Mouse (Mus musculus): ENCODE data around the gene Slc6a20a. TPM values are rescaled to one million over a fixed set of nuclear protein-coding genes. Genes with fewer than 3 reads are reported as not detected.

The Slc6a20a gene
- total RNA-seq, 1 experiment from 2014 or later = not detected

Other genes starting within 250 kb of the Slc6a20a start
- 87.1 and 88.6 TPM in 2 replicates for gene Limd1, start 200.2 kb downstream of the Slc6a20a start, total RNA-seq (2017)
- gene Sacm1l, start 149.1 kb downstream of the Slc6a20a start, total RNA-seq (2017) = 39.3 and 41.1 TPM in 2 replicates
- 0.35 and 0.49 TPM in 2 replicates for gene Slc6a20b, start 46.3 kb downstream of the Slc6a20a start, total RNA-seq (2017)
- 4.3 and 5.6 TPM in 2 replicates for gene Ccr9, start 446 bp downstream of the Slc6a20a start, total RNA-seq (2017)
- 16.8 and 18.5 TPM in 2 replicates for gene Lztfl1, start 38.8 kb upstream of the Slc6a20a start, total RNA-seq (2017)
- 5.1 and 6.0 TPM in 2 replicates for gene Cxcr6, start 127.6 kb upstream of the Slc6a20a start, total RNA-seq (2017)
- gene Fyco1, start 173.0 kb upstream of the Slc6a20a start, total RNA-seq (2017) = 33.2 and 36.3 TPM in 2 replicates
- gene Xcr1, start 183.1 kb upstream of the Slc6a20a start, total RNA-seq (2017) = 0.12 TPM in 1 of 2 replicates, not detected in the other